Mouse (Mus musculus): ENCODE results near the gene Tmem156.
"Not testable (repeated sequence)": the region's sequence is repeated elsewhere in the genome, so short reads cannot be mapped to it uniquely, and the experiment has no call there.

Tmem156 gene

DNA sequence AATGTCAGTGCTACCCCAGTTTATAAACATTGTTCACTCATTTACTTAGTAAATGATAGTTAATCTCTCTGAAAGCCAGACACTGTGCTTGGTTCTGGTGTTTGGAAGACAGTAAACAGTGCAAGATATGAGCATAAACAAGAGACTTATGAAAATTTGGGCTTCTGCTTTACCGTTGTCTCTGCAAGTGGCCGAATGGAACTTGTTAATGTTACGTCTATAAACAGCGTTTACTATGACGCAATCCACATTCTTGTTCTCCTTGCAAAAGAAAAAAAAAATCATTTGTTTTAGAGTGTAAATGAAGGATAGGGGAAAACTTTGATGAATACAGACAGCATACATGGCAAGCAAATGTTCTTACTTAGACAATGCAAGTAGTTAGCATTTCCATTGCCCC is at the start of gene Tmem156:
Gene Tmem156, minus strand, starts transcription at position 212 of the 400 bp plus-strand sequence.
- no peak for DNase-seq

DNA sequence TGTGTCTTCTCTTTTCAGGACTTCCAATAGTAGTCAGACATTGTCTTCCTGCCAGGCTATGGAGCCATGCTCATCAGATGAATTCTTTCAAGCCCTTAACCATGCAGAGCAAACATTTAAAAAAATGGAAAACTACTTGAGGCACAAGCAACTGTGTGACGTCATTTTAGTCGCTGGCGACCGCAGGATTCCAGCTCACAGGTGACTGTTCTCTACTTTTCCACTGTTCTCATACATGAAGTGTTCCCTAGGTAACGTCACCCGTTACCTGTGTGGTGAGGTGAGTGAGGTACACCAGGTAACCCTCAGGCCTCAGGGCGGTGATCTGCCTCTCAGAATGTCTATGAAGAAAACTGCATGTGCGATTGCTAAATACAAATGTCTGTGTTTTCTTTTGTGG is 49.3 kb upstream of the Tmem156 start:
- no peak for DNase-seq

DNA sequence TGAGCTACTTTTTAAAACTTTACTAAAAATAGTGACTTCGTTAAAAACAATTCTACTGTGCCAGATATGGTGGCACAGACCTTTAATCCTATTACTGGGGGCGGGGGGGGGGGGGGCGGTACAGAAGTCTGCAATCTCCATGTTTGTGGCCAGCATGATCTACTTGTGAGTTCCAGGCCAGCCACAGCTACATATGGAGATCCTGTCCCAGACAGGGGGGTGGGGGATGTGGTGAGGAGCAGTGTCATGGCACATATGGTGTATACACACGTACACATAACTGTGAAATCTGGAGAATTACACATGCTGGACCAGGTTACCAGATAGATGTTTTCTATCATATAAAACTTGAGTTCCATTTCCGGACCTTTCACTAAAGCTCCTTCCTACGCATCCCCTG is 45.1 kb upstream of the Tmem156 start:
- DNase-seq: no peak

DNA sequence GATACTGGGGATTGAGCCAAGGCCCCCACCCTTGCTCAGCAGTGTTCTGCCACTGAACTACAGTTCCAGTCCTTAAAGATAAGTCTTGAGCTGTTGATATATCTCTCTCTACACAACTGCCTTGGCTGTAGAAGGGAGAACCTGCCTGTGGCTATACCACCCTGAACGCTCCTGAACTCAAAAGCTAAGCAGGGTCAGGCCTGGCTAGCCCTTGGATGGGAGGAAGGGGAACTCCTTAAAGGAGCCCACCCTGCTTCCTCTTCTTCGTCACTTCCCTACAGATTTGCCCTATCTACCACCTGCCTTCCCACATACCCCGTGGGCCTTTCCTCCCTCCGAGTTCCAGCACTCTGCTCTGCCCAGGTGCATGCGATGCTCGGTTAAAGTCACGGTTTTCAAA is 44.2 kb upstream of the Tmem156 start:
- no peak for DNase-seq

DNA sequence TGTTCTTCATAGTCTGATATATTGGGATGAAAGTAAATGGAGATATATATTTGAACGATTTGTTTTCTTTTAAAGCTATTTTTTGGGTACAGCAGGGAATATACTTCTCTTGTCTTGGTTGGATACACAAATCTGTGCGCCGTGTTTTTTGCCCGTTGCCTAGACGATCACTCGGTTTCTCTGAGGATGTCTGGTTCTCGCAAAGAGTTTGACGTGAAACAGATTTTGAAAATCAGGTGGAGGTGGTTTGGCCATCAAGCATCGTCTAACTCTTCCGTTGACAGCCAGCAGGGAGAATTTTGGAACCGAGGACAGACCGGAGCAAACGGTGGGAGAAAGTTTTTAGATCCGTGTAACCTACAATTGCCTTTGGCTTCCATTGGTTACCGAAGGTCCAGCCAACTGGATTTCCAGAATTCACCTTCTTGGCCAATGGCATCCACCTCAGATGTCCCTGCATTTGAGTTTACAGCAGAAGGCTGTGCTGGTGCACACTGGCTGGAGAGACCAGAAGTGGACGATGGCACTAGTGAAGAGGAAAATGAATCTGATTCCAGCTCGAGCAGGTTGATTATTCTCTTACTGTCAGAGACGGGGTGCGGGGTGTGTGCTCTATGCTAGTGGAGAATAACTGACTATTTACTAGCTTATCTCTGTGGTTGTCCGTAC is 39.4 kb upstream of the Tmem156 start:
- no peak for DNase-seq

DNA sequence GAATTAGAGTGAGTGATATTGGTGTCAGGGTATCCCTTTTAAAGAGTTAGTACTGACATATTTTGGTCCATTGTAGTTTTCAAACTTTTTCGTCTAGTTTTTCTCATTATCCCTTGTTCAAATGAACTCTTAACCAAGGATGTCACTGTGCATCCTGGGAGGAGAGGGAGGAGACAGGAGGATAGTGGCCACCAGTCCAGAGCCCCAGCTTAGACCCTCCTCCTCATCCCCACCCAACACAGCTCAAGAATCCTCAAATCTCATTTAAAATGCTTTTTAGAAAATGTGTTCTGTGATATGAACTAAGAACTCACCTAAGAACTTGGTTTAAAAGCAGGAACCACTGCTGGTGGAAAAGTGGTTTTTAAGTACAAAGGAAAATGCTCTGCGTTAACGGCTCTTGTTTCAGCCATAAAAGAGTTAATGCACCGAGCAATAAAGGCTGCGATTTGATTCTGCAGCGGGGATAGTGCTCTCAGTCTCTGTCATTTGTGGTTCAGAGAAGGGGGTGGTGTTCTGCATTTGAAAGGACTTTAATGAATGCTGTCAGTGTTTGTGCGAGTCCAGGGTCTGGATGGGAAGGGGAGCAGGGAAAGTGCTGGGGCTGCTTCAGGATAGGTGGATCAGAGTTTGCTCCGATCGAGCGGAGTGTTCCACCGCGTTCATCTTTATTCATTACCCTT is 38.7 kb upstream of the Tmem156 start:
- DNase-seq: no peak

DNA sequence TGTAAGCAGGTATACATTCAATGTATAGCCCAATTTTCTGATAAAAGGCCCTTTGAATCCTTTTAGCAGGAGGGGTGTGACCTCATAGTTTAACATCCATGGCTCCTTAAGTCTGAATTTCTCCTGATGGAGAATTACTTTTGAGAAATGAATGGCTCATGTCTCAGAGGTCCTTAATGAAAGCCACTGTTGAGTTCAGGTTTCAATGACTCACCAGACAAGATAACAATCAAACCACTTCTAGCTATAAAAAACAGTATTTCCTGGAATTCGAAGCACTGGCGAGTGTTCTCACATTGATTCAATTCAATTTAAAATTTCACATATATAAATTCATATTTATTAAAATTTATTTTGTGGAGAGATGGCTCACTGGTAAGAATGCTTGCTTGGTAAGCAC is 36.5 kb upstream of the Tmem156 start:
- DNase-seq: no peak

DNA sequence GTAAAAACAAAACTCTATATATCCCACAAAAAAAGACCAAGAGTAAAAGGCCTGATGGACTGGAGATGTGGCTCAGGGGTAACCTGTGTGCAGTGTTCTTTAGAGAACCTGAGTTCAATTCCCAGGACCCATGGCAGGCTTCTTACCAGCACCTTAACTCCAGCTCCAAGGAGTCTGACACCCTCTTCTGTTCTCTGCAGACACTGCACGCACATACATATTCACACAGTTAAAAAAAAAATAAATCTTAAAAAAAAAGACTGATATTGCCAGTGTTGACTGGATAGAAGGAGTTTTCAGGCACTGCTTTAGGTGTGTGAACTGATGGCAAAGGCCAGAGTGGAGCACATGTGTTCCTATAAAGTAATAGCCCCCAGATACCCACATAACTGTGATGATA is 34.2 kb upstream of the Tmem156 start:
- DNase-seq: no peak

DNA sequence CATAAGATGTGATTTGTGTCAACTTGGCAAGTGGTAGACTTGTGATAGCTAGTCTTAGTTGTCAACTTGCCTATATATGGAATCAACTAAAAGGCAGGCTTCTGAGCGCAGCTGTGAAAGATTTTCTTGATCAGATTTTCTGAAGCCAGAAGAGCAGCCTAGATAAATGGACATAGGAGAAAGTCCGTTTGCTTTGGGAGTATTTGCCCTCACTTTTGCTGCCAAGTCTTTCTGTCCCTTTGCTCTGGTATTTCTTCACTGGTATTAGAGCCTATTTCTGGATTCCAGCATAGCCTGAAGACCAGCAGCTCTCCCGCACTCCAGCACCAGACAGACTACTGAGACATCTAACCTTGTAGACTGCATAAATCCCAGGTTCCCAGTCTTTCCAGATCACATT is 30.7 kb upstream of the Tmem156 start:
- DNase-seq: no peak

DNA sequence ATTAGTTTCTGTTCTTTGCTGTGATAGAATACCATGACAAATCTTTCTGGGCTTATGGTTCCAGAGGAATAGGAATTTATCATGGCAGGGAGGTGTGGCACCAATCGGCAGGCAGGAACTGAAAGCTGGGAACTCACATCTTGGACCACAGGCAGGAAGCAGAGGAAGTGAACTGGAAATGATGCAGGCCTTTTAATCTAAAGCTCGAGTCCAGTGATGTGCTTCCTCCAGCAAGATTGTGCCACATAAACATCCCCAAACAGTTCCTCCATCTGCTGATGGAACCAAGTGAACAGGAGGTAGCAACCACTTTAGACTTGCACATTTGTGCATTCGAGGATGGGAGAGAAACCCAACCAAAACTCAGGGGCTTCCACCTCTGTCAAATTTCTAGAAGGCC is 28.0 kb upstream of the Tmem156 start:
- DNase-seq: no peak

DNA sequence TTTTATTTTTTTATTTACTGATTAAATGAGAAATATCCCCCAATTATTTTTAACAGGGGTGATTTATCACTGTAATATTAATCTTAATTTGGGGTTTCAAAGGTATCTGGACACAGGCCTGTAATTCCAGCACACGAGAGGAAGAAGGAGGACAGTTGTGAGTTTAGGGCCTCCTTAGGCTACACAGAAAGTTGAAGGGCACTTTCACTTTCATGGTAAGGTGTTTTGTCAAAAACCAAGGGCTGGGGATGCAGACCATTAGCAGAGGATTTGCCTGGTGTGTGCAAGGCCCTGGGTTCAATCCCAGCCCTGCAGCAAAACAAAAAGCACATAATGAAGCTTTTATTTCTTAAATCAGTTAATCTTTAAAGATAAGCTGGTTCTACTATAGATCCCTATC is 27.6 kb upstream of the Tmem156 start:
- DNase-seq: no peak

DNA sequence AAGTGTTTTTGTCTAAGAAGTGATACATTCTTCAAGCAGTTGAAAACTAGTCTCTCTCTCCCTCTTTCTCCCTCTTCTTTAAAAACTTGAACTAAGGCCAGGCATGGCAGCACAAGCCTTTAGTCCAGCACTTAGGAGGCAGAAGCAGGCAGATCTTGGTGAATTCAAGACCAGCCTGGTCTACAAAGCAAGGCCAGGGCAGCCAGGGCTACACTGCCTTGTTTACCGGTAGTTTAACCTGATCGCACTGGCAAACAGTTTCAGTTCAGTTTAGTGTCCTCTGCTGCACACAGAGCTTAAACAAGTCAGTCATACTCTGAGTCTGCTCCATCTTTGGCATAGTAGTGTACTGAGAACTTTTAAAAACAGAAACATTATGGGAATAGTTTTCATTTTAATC is 24.9 kb upstream of the Tmem156 start:
- no peak for DNase-seq

DNA sequence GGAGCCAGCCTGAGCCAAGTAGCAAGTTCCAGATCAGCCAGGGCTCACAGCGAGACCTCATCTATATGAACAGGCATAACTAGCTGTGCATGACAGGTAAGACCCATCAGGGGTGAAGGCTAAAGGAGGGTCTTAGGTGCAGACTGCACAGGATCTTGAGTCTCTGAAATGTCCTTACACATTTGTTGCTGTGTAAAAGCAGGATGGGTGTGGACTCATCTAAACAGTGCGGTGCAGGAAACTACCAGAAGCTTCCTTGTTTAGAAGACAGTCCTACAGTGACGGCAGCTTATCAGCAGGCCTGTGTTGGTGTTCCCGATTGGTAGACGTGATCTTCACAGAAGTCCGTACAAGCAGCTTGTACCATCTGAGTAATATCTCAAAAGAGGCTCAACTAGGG is 21.4 kb upstream of the Tmem156 start:
- no peak for DNase-seq

DNA sequence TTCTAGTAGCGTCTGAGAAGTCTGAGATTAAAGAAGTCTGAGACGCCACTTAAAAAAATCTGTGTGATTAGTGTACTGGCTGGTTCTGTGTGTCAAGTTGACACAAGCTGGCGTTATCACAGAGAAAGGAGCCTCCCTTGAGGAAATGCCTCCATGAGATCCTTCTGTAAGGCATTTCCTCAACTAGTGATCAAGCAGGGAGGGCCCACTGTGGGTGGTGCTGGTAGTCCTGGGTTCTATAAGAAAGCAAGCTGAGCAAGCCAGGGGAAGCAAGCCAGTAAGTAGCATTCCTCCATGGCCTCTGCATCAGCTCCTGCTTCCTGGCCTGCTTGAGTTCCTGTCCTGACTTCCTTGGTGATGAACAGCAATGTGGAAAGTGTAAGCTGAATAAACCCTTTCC is 20.3 kb upstream of the Tmem156 start:
- DNase-seq: not testable (repeated sequence)

DNA sequence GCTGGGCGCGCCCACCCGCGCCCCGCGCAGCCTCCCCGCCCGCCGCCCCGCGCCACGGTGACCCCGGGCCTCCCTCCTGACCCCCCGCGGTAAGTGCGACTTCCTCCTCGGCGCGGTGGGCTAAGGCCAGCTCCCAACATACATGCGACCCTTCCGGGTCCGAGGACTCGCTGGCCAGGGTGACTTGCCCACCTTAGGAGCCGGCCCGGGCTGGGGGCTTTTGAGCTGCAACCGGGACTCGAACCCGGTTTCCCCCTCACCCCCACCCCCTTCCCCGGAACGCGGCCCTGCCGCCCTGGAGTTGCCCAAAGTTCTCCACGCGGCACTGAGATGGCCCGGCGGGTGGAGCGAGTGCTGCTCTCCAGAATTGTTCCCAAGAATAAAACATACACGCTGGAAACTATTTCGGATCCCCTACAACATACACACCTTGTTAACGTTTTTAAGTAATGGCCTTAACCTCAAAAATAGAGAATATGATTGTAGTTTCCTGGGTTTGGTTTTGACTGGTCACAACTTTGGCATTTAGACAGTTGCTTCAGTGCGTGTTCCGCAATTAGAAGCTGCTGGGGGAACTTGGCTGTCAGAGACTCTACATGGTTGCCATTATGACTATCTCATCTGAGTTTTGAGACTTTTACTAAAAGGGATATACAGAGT is 16.0 kb upstream of the Tmem156 start:
- peak; percentile 50 for DNase-seq

DNA sequence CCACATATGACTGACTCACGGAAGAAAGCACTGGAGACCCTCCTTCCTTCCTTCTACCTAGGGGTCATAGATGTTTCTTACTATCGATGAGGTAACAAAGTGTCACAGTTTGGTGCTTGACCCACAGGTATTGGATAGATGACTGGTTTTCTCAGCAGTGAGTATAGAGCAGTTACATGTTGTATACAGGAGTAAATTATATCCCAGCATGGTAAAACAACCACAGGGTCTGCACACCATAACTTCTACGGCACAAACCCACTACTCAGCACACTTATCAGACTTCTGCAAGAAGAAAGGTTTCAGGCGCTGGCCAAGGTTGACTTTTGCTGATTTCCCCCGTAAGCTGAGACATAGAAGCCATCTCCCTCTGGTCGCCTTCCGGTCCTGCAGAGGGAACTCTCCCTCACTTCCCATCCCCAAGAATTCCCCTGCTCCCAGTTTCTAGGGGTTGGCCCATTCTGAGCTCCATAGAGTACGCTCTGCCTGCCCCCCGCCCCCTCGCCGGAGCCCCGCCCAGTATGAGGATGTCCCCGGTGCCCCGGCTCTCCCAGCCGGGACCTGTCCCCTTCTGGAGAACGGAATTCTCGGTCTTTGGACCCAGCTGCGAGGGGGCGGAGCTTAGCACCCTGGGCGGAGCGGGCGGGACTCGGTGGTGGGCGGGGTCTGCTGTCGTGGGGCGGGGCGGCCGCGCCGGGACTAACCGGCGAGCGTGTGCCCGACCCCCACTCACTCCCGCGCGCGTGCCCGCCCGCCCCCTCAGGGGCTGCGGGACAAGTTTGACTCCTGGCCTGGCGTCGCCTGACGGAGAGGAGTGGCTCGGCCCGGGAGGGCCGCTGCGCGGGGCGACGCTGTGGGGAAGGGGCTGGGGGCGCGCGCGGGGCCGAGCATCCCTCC is 15.2 kb upstream of the Tmem156 start, which contains the start of gene Klhl5:
Gene Klhl5, plus strand, starts transcription at position 664 of the 897 bp plus-strand sequence.
- peak; percentile 91 for DNase-seq

DNA sequence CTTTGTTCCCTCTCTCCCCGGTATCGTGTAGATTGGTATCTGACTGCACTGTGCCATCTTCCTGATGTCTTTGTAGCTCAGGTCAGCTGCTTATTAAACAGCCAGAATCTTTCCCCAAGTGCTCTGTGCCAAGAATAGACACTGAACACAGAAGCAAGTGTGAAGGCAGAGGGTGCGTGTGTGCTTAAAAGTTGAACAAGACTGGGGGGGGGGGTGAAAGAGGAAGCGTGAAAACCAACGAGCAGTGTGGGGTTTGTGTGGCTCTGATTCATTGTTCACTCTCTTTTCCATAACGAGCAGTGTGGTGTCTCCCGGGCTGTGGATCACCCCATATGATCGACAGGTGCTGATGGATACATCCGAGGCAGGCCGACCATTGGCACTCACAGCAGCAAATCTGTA is 10.7 kb upstream of the Tmem156 start:
- no peak for DNase-seq

DNA sequence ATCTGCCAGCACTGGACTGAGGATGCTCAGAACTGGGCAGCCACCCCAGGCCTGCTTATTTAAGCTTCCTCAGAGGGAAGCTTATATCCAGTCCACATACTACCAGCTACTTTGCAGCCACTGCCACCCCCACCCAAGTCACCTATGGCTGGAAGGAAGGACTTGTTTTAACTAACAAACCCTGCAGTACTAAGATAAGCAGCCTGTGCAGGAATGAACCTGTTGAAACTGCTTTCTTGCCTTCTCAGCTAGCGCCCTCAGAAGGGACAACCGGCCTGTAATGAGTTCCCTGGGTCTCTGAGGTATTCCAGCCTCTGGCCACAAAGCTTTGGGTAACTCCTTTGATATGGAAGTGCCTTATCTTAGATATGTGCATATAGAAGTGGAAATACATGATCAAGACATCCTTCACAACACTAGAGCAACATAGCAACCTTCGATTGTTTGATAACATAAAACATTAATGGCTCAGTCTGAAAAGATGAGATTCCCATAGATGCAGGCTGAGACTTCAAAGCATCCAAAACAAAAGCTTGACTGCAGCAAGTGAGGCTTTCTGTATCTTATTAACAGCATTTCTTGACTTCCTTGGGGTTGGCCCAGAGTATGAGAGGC is 10.2 kb upstream of the Tmem156 start:
- DNase-seq: no peak

DNA sequence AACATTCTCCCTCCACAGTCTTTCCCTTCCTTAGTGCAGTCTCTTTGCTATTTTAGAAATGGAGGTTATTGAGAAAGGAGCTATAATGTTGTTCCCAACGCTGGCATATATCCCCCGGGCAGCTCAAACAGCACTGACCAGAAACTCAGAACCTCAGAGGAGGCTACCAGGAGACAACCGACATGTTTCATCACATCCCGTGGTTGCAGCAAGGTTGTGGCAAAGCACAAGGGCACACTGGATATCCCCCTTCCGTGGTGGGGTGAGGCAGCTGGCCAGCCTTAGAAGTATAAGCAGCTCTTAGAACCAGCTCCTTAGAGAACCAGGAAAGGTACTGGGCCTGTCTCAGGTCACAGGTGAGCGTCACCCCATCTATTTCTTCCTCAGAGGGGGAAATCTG is 9.7 kb upstream of the Tmem156 start:
- DNase-seq: no peak

DNA sequence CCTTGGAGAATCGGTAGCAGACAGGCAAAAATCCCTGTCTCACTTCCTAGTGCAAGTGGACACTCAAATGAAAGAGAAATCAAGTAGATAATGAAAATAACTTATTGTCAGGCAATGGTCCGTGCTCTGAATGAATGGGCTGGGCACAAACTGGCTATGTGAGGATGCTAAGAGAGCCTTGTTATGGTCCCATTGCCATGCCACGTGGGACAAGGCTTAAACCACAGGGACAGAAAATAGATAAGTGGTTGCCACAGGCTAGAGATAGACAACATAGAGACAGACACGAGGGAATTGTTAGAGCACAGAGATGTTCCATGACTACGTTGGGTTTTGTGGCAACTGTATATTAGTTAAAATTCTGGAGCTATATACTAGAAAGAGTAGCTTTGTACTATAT is 9.3 kb upstream of the Tmem156 start:
- no peak for DNase-seq

DNA sequence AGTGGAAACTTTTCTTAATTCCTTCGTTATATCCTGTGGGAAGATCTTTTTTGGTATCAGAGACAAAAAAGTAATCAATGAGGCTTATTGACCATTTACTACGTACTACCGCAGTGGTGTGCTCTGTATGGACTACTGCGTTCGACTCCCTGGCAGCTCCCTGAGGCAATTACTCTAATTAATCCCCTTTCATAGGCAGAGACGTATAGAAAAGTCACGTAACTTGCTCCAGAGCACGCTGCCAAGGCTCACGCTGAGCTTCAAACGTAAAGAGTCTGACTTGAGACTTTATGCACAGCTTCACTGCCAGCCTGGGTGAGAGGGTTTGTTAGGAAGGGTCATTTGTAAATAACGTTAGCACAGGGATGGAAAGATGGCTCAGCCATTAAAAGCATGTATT is 8.1 kb upstream of the Tmem156 start:
- no peak for DNase-seq

DNA sequence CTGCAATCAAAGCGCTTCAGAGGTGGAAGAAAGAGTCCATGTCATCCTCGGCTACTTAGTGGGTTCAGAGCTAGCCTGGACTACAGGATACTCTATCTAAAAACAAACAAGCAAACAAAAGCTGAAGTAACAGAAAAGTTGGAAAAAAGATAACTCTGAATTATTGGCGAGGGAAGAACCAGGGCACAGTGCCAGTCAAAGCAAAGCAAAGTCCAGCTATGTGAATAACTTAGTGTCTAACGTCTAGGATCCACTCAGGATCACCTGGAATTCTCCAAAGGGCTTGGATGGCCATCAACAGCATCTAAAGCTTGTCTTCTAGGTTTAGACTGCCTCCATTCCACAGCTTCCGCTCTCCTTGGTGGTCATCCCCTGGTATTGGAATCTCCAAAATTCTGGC is 5.5 kb upstream of the Tmem156 start:
- DNase-seq: peak; percentile 19

DNA sequence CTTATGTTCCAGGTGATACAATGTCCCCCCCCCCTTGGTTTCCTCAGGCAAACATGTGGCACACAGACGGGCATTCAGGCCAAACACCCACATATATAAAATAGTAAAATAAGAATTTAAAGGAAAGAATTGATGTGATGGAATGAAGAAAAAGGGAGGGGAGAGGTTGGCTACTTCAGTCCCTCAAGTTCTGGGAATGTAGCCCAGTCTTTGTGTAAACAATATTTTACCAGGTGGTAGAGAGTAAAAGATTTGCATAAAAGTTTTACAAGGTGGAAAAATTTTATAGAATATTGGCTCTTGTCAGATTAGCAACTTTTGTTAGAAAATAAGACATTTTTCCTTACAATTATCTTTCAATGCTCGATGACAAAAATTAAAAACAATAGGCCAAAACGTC is 4.9 kb upstream of the Tmem156 start:
- no peak for DNase-seq

All from kidney, adult 18-20 months (tissue).